Mouse (Mus musculus): ENCODE measurements around the gene 2310022B05Rik. TPM values are rescaled to one million over a fixed set of nuclear protein-coding genes. Genes with fewer than 3 reads are reported as not detected.
A peak's percentile ranks its signal among the peaks of the same experiment; 100 is the strongest.

The 2310022B05Rik gene
- polyA plus RNA-seq, 1 experiment from 2014 or later, result 5.6 TPM

GRCm38 (mm10) chr8:124677486-124677885 is 14.3 kb upstream of the 2310022B05Rik start:
- peaks cover 48% of the 10 kb centered on the region; the same call in 1 of the 2 replicates for H3K36me3 ChIP-seq (ENCODE audit: inconsistent target)

GRCm38 (mm10) chr8:124677078-124677477 is 13.9 kb upstream of the 2310022B05Rik start:
- Histone ChIP-seq H3K27ac (no peak overlapping the region), H3K4me3 (ENCODE audit: inconsistent target) (no peak overlapping the region), H3K36me3 (ENCODE audit: inconsistent target) (peaks cover 48% of the 10 kb centered on the region; the same call in 1 of the 2 replicates), H3K79me2 (ENCODE audit: inconsistent target) (no peaks in the 10 kb centered on the region)
- WGBS (ENCODE audit: missing documents), result 95% methylated on average over 7 of the region's 7 CpGs

More at GRCm38 (mm10) chr8:124677486-124677885, 14.3 kb upstream of the 2310022B05Rik start:
- H3K79me2 ChIP-seq (ENCODE audit: inconsistent target), result no peaks in the 10 kb centered on the region
- 74% methylated on average over 12 of the region's 12 CpGs for WGBS (ENCODE audit: missing documents)
- H3K4me3 ChIP-seq (ENCODE audit: inconsistent target), result no peak overlapping the region
- no peak overlapping the region for H3K27ac ChIP-seq

- Histone ChIP-seq H3K36me3 (ENCODE audit: inconsistent target) (peaks cover 48% of the 10 kb centered on the region; the same call in 1 of the 2 replicates), H3K4me3 (ENCODE audit: inconsistent target) (no peak overlapping the region), H3K79me2 (ENCODE audit: inconsistent target) (no peaks in the 10 kb centered on the region), H3K27ac (no peak overlapping the region)
- 91% methylated on average over 4 of the region's 4 CpGs for WGBS (ENCODE audit: missing documents)
Measured at GRCm38 (mm10) chr8:124676661-124677060, 13.5 kb upstream of the 2310022B05Rik start.

- Histone ChIP-seq H3K27ac (no peak overlapping the region), H3K79me2 (ENCODE audit: inconsistent target) (no peaks in the 10 kb centered on the region), H3K36me3 (ENCODE audit: inconsistent target) (peaks cover 32% of the 10 kb centered on the region; the same call in 1 of the 2 replicates), H3K4me3 (ENCODE audit: inconsistent target) (no peak overlapping the region)
- 100% methylated on average over 2 of the region's 2 CpGs for WGBS (ENCODE audit: missing documents)
Measured at GRCm38 (mm10) chr8:124672345-124672744, 9.2 kb upstream of the 2310022B05Rik start.

- WGBS (ENCODE audit: missing documents), result 92% methylated on average over 3 of the region's 3 CpGs
- H3K36me3 ChIP-seq (ENCODE audit: inconsistent target), result peaks cover 24% of the 10 kb centered on the region; the same call in 1 of the 2 replicates
- no peak overlapping the region for H3K27ac ChIP-seq
- H3K79me2 ChIP-seq (ENCODE audit: inconsistent target), result no peaks in the 10 kb centered on the region
- H3K4me3 ChIP-seq (ENCODE audit: inconsistent target), result no peak overlapping the region
Measured at GRCm38 (mm10) chr8:124668798-124669197, 5.6 kb upstream of the 2310022B05Rik start.

- Histone ChIP-seq H3K4me3 (ENCODE audit: inconsistent target) (no peak overlapping the region), H3K27ac (no peak overlapping the region)
- WGBS (ENCODE audit: missing documents), result 85% methylated on average over 3 of the region's 3 CpGs
Measured at GRCm38 (mm10) chr8:124664414-124664813, 1.2 kb upstream of the 2310022B05Rik start.

GRCm38 (mm10) chr8:124663874-124664230 is 683 bp upstream of the 2310022B05Rik start:
- no peak overlapping the region for H3K4me3 ChIP-seq (ENCODE audit: inconsistent target)
- no peak overlapping the region for H3K27ac ChIP-seq
- 79% methylated on average over 4 of the region's 4 CpGs for WGBS (ENCODE audit: missing documents)
- H3K36me3 ChIP-seq (ENCODE audit: inconsistent target), result no peaks in the 10 kb centered on the region
- H3K79me2 ChIP-seq (ENCODE audit: inconsistent target), result no peaks in the 10 kb centered on the region

More at GRCm38 (mm10) chr8:124664414-124664813, 1.2 kb upstream of the 2310022B05Rik start:
- no peaks in the 10 kb centered on the region for H3K79me2 ChIP-seq (ENCODE audit: inconsistent target)
- no peaks in the 10 kb centered on the region for H3K36me3 ChIP-seq (ENCODE audit: inconsistent target)

- Histone ChIP-seq H3K27ac (no peak overlapping the region), H3K4me3 (ENCODE audit: inconsistent target) (peak overlapping the region; percentile 52), H3K36me3 (ENCODE audit: inconsistent target) (no peaks in the 10 kb centered on the region), H3K79me2 (ENCODE audit: inconsistent target) (no peaks in the 10 kb centered on the region)
- WGBS (ENCODE audit: missing documents), result 1% methylated on average over 49 of the region's 49 CpGs
Measured at GRCm38 (mm10) chr8:124662446-124663111, 590 bp downstream of the 2310022B05Rik start.

- 84% methylated on average over 9 of the region's 9 CpGs for WGBS (ENCODE audit: missing documents)
- Histone ChIP-seq H3K4me3 (ENCODE audit: inconsistent target) (peak overlapping the region; percentile 52), H3K27ac (no peak overlapping the region), H3K36me3 (ENCODE audit: inconsistent target) (no peaks in the 10 kb centered on the region), H3K79me2 (ENCODE audit: inconsistent target) (no peaks in the 10 kb centered on the region)
Measured at GRCm38 (mm10) chr8:124661781-124662180, 1.4 kb downstream of the 2310022B05Rik start.

GRCm38 (mm10) chr8:124658415-124658814 is 4.8 kb downstream of the 2310022B05Rik start:
- Histone ChIP-seq H3K79me2 (ENCODE audit: inconsistent target) (no peaks in the 10 kb centered on the region), H3K27ac (no peak overlapping the region), H3K36me3 (ENCODE audit: inconsistent target) (no peaks in the 10 kb centered on the region), H3K4me3 (ENCODE audit: inconsistent target) (no peak overlapping the region)
- WGBS (ENCODE audit: missing documents), result 89% methylated on average over 2 of the region's 2 CpGs

- H3K4me3 ChIP-seq (ENCODE audit: inconsistent target), result no peak overlapping the region
Measured at GRCm38 (mm10) chr8:124657961-124658360, 5.2 kb downstream of the 2310022B05Rik start.

GRCm38 (mm10) chr8:124653568-124654475 is 9.3 kb downstream of the 2310022B05Rik start:
- H3K36me3 ChIP-seq (ENCODE audit: inconsistent target), result no peaks in the 10 kb centered on the region
- WGBS (ENCODE audit: missing documents), result 95% methylated on average over 27 of the region's 28 CpGs
- H3K4me3 ChIP-seq (ENCODE audit: inconsistent target), result no peak overlapping the region
- no peaks in the 10 kb centered on the region for H3K79me2 ChIP-seq (ENCODE audit: inconsistent target)
- H3K27ac ChIP-seq, result no peak overlapping the region

More at GRCm38 (mm10) chr8:124657961-124658360, 5.2 kb downstream of the 2310022B05Rik start:
- H3K27ac ChIP-seq, result no peak overlapping the region
- no peaks in the 10 kb centered on the region for H3K79me2 ChIP-seq (ENCODE audit: inconsistent target)
- WGBS (ENCODE audit: missing documents), result 95% methylated on average over 7 of the region's 7 CpGs
- H3K36me3 ChIP-seq (ENCODE audit: inconsistent target), result no peaks in the 10 kb centered on the region

- Histone ChIP-seq H3K4me3 (ENCODE audit: inconsistent target) (no peak overlapping the region), H3K79me2 (ENCODE audit: inconsistent target) (no peaks in the 10 kb centered on the region), H3K27ac (no peak overlapping the region), H3K36me3 (ENCODE audit: inconsistent target) (no peaks in the 10 kb centered on the region)
- 89% methylated on average over 4 of the region's 4 CpGs for WGBS (ENCODE audit: missing documents)
Measured at GRCm38 (mm10) chr8:124652546-124652945, 10.6 kb downstream of the 2310022B05Rik start.

GRCm38 (mm10) chr8:124651776-124652175 is 11.4 kb downstream of the 2310022B05Rik start:
- H3K4me3 ChIP-seq (ENCODE audit: inconsistent target), result no peak overlapping the region
- no peaks in the 10 kb centered on the region for H3K36me3 ChIP-seq (ENCODE audit: inconsistent target)
- no peaks in the 10 kb centered on the region for H3K79me2 ChIP-seq (ENCODE audit: inconsistent target)
- no peak overlapping the region for H3K27ac ChIP-seq
- WGBS (ENCODE audit: missing documents), result 93% methylated on average over 20 of the region's 20 CpGs

GRCm38 (mm10) chr8:124648311-124648710 is 14.9 kb downstream of the 2310022B05Rik start:
- no peak overlapping the region for H3K27ac ChIP-seq

More at GRCm38 (mm10) chr8:124648311-124648710, 14.9 kb downstream of the 2310022B05Rik start:
- Histone ChIP-seq H3K4me3 (ENCODE audit: inconsistent target) (no peak overlapping the region), H3K36me3 (ENCODE audit: inconsistent target) (no peaks in the 10 kb centered on the region), H3K79me2 (ENCODE audit: inconsistent target) (no peaks in the 10 kb centered on the region)

Data from macrophage (primary cell).